Mouse (Mus musculus) granulocyte monocyte progenitor cell, adult 5-6 weeks (primary cell): ENCODE results near the gene Amy2a1. TPM values are rescaled to one million over a fixed set of nuclear protein-coding genes. Genes with fewer than 3 reads are reported as not detected.
"Not testable (repeated sequence)": the region's sequence is repeated elsewhere in the genome, so short reads cannot be mapped to it uniquely, and the experiment has no call there.

ENCODE experiments used
- ATAC-seq: replicated peaks from 2 replicates; pipeline ENCODE4 v1.8.0; 2016; ENCODE audit warnings: mild to moderate bottlenecking, moderate TSS enrichment, inconsistent platforms; ENCODE audit not compliant: poor library complexity, severe bottlenecking
- total RNA-seq, 2 experiments: library from RNA; stranded (forward) in 1 of 2; stranded (reverse) in 1 of 2; fragments of 200-712, 200-1000 nt in 1 of 2; fragments of >200 nt in 1 of 2; fragmentation: Nextera tagmentation in 1 of 2; gene quantifications; 2 replicates each; pipeline ENCODE4 v1.2.3; 2014 to 2017

The Amy2a1 gene
- total RNA-seq (2014; fragmentation: Nextera tagmentation), result not detected in 2 replicates
- total RNA-seq (2017), result not detected in 2 replicates

GRCm38 (mm10) chr3:113532328-113532727 is at the start of gene Amy2a1:
Amy2a1 (minus strand) TSS chr3:113532428.
- ATAC-seq, result not testable (repeated sequence)

- ATAC-seq, result no peak
These were observed 42.4 kb upstream of the Amy2a1 start for GRCm38 (mm10) chr3:113574578-113574977.

GRCm38 (mm10) chr3:113574138-113574537 is 41.9 kb upstream of the Amy2a1 start:
- ATAC-seq, result no peak

- ATAC-seq, result no peak
These were observed 39.9 kb upstream of the Amy2a1 start for GRCm38 (mm10) chr3:113572158-113572557.

- ATAC-seq, result no peak
These were observed 7.5 kb upstream of the Amy2a1 start for GRCm38 (mm10) chr3:113539692-113540091.

Other genes starting within 250 kb of the Amy2a1 start
- not detected in 2 replicates for gene Amy2a4, start 241.0 kb downstream of the Amy2a1 start, total RNA-seq (2014; fragmentation: Nextera tagmentation)
- gene Amy2a4, start 241.0 kb downstream of the Amy2a1 start, total RNA-seq (2017), result not detected in 2 replicates
- not detected in 2 replicates for gene Amy2a3, start 208.4 kb downstream of the Amy2a1 start, total RNA-seq (2014; fragmentation: Nextera tagmentation)
- not detected in 2 replicates for gene Amy2a3, start 208.4 kb downstream of the Amy2a1 start, total RNA-seq (2017)
- gene Amy2a2, start 175.8 kb downstream of the Amy2a1 start, total RNA-seq (2014; fragmentation: Nextera tagmentation), result not detected in 2 replicates
- gene Amy2a2, start 175.8 kb downstream of the Amy2a1 start, total RNA-seq (2017), result not detected in 2 replicates
- 1.6 and 2.8 TPM in 2 replicates for gene Amy1, start 74.3 kb upstream of the Amy2a1 start, total RNA-seq (2014; fragmentation: Nextera tagmentation)
- 0.90 and 4.2 TPM in 2 replicates for gene Amy1, start 74.3 kb upstream of the Amy2a1 start, total RNA-seq (2017)
- gene Rnpc3, start 97.7 kb upstream of the Amy2a1 start, total RNA-seq (2014; fragmentation: Nextera tagmentation), result 27.3 and 32.3 TPM in 2 replicates
- 47.3 and 61.7 TPM in 2 replicates for gene Rnpc3, start 97.7 kb upstream of the Amy2a1 start, total RNA-seq (2017)